Mouse (Mus musculus): ENCODE data around the gene Ldb3.

- no peak for TF ChIP-seq POLR2A (IDR thresholded peaks at IDR 0.05; ENCODE audit: borderline replicate concordance, low read depth, low read length)
- no peak for TF ChIP-seq CTCF (IDR thresholded peaks at IDR 0.05; ENCODE audit: low read depth, low read length)
Observed at GRCm38 (mm10) chr14:34517959-34518544, 70.4 kb downstream of the Ldb3 start.
